Mouse (Mus musculus): ENCODE measurements around the gene Nipsnap2.

GRCm38 (mm10) chr5:129759929-129760480, 35.1 kb downstream of the Nipsnap2 start:
- TF ChIP-seq CTCF (IDR thresholded peaks at IDR 0.05; ENCODE audit: extremely low read depth, insufficient read depth, insufficient read length, insufficient replicate concordance) = no peak
- TF ChIP-seq POLR2A (IDR thresholded peaks at IDR 0.05; ENCODE audit: low read depth, low read length) = no peak
